Mouse (Mus musculus): ENCODE data around the gene Hmga1.
A peak's percentile ranks its signal among the peaks of the same experiment; 100 is the strongest.

- TF ChIP-seq TAL1 (conservative IDR thresholded peaks at IDR 0.05; ENCODE audit: low read depth, low read length) (no peak), CTCF (IDR thresholded peaks at IDR 0.05; ENCODE audit: low read depth, low read length) (peak; percentile 61; the same call in 1 of the 2 replicates), GATA1 (IDR thresholded peaks at IDR 0.05; ENCODE audit: borderline replicate concordance, low read length) (no peak), POLR2AphosphoS5 (IDR thresholded peaks at IDR 0.05; ENCODE audit: insufficient replicate concordance, low read depth, low read length) (peak; percentile 79)
These were observed 9.1 kb downstream of the Hmga1 start, which contains the start of gene AI413582 for GRCm38 (mm10) chr17:27565163-27565941.
